In genomic region chr9:27643312-27643711, GRCm38 (mm10) we compare ENCODE assay signal across 23 mouse cellular contexts.
A peak's percentile ranks its signal among the peaks of the same experiment; 100 is the strongest.
DNase-seq lines count a peak whose midpoint lies in the region; ATAC-seq lines count a peak whose summit lies in the region.
"Had no signal": no experiment of that assay in that cellular context is flagged by ENCODE, and none has a peak within 500 bp of the region (broad histone marks: within the 10 kb centered on the region; RNA-seq: fewer than 3 reads in every experiment).

No protein-coding gene starts in this region.

- no peak overlapping the region for H3K9ac ChIP-seq in heart, embryonic 15.5 days
- H3K9ac ChIP-seq: embryonic facial prominence, embryonic 12.5 days; embryonic facial prominence, embryonic 15.5 days; forebrain, postnatal 0 days; hindbrain, embryonic 14.5 days had no signal

- H3K9me3 ChIP-seq in heart, embryonic 15.5 days (replicated peaks), result no peaks in the 10 kb centered on the region
- no peaks in the 10 kb centered on the region for H3K9me3 ChIP-seq in heart, embryonic 10.5 days
- peaks cover 6% of the 10 kb centered on the region; the same call in 1 of the 2 replicates for H3K9me3 ChIP-seq in megakaryocyte, embryonic 14.5 days
- H3K9me3 ChIP-seq: embryonic facial prominence, embryonic 12.5 days; embryonic facial prominence, embryonic 15.5 days had no signal

- H3K27me3 ChIP-seq in heart, embryonic 15.5 days, result no peaks in the 10 kb centered on the region
- no peaks in the 10 kb centered on the region for H3K27me3 ChIP-seq in heart, embryonic 10.5 days (ENCODE audit: insufficient read depth, poor library complexity, severe bottlenecking)
- no peaks in the 10 kb centered on the region for H3K27me3 ChIP-seq in megakaryocyte, embryonic 14.5 days (replicated peaks)
- H3K27me3 ChIP-seq: embryonic facial prominence, embryonic 15.5 days had no signal

- WGBS in heart, embryonic 15.5 days, result 18% methylated on average over 1 of the region's 1 CpGs
- WGBS in heart, embryonic 10.5 days, result 15% methylated on average over 1 of the region's 1 CpGs

- H3K27ac ChIP-seq in heart, embryonic 15.5 days, result peak overlapping the region; percentile 55; the same call in 1 of the 2 replicates
- H3K27ac ChIP-seq in heart, embryonic 10.5 days, result no peak overlapping the region
- H3K27ac ChIP-seq: embryonic facial prominence, embryonic 12.5 days; embryonic facial prominence, embryonic 15.5 days; gastrocnemius, adult 2 months; hindbrain, embryonic 14.5 days; hindbrain, postnatal 0 days had no signal

- no peaks in the 10 kb centered on the region for H3K36me3 ChIP-seq in heart, embryonic 15.5 days
- no peaks in the 10 kb centered on the region for H3K36me3 ChIP-seq in heart, embryonic 10.5 days
- H3K36me3 ChIP-seq in megakaryocyte, embryonic 14.5 days (replicated peaks; ENCODE audit: low read length), result no peaks in the 10 kb centered on the region
- H3K36me3 ChIP-seq: embryonic facial prominence, embryonic 12.5 days; embryonic facial prominence, embryonic 15.5 days had no signal

- DNase-seq in heart, adult 9 months (ENCODE audit: low spot score in 2 of 2), result no peak
- peak; percentile 1 to 2 for DNase-seq in heart, postnatal 10 days
- DNase-seq in heart, embryonic 10.5 days (ENCODE audit: low spot score), result no peak
- DNase-seq in lung, postnatal 10 days, result no peak
- DNase-seq: adrenal gland, adult 2 months; adrenal gland, postnatal 14 days; cerebellum, adult 11 months; cerebellum, adult 9-11 months; forebrain, postnatal 0 days; gastrocnemius, adult 2 months; gastrocnemius, postnatal 14 days; heart, adult 11 months; heart, postnatal 36 days had no signal

- H3K4me1 ChIP-seq in heart, embryonic 15.5 days (replicated peaks), result peaks cover 16% of the 10 kb centered on the region
- peaks cover 3% of the 10 kb centered on the region; the same call in 1 of the 2 replicates for H3K4me1 ChIP-seq in heart, embryonic 10.5 days
- peaks cover 61% of the 10 kb centered on the region for H3K4me1 ChIP-seq in megakaryocyte, embryonic 14.5 days
- H3K4me1 ChIP-seq: embryonic facial prominence, embryonic 12.5 days; embryonic facial prominence, embryonic 15.5 days had no signal

- ATAC-seq in heart, embryonic 15.5 days (replicated peaks; ENCODE audit: insufficient number of reproducible peaks, insufficient read depth, low FRiP score, low read depth), result no peak
- no peak for ATAC-seq in megakaryocyte, adult 5-6 weeks (ENCODE audit: poor library complexity, severe bottlenecking)
- ATAC-seq: forebrain, embryonic 14.5 days; forebrain, postnatal 0 days; hindbrain, postnatal 0 days; inflammation-experienced regulatory T-cells, adult 6 months had no signal

- H3K4me3 ChIP-seq in heart, embryonic 15.5 days, result no peak overlapping the region
- no peak overlapping the region for H3K4me3 ChIP-seq in heart, embryonic 10.5 days
- H3K4me3 ChIP-seq in megakaryocyte, embryonic 14.5 days (replicated peaks), result peak overlapping the region; percentile 59
- H3K4me3 ChIP-seq: embryonic facial prominence, embryonic 12.5 days; embryonic facial prominence, embryonic 15.5 days; gastrocnemius, adult 2 months had no signal

- intact Hi-C loops in heart, postnatal 10 days (cut with DNase I), result no loop called here

- H3K4me2 ChIP-seq in heart, embryonic 15.5 days, result no peak overlapping the region
- H3K4me2 ChIP-seq: embryonic facial prominence, embryonic 12.5 days; embryonic facial prominence, embryonic 15.5 days; heart, embryonic 11.5 days; hindbrain, embryonic 14.5 days had no signal

Comparison
In these comparisons a context has a peak if more than half of its experiments do, and no peak if none do; other contexts are left out.
1. DNase-seq: peak in heart, postnatal 10 days (2 of 2); none in heart, adult 9 months (0 of 2), heart, embryonic 10.5 days (single experiment) and lung, postnatal 10 days (single experiment).